Mouse (Mus musculus): ENCODE measurements around the gene Rfx8. TPM values are rescaled to one million over a fixed set of nuclear protein-coding genes. Genes with fewer than 3 reads are reported as not detected.
A peak's percentile ranks its signal among the peaks of the same experiment; 100 is the strongest.
"Not testable (repeated sequence)": the region's sequence is repeated elsewhere in the genome, so short reads cannot be mapped to it uniquely, and the experiment has no call there.

The Rfx8 gene
- polyA plus RNA-seq, 1 experiment: 0.26 TPM

DNA sequence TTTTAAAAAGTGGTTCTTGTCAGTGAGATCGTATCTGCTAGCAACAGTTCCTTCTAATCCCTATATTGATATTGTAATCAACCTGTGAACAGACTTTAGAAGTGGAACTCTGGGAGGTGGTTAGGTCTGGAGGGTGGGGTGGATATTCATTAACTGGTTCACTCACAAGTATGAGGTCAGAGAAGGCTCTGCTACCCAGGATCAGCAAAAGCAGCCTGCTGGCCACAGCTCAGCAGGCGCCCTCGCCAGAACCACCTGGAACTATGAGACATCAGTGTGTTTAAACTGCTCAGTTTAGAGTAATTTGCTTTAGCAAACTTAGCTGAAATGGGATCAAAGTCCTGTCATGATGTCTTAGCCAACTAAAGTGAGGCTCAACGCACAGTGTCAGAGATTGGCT, 25.6 kb downstream of the Rfx8 start:
- no peak for DNase-seq (ENCODE audit: extremely low spot score in 1 of 2, low spot score in 1 of 2)

DNA sequence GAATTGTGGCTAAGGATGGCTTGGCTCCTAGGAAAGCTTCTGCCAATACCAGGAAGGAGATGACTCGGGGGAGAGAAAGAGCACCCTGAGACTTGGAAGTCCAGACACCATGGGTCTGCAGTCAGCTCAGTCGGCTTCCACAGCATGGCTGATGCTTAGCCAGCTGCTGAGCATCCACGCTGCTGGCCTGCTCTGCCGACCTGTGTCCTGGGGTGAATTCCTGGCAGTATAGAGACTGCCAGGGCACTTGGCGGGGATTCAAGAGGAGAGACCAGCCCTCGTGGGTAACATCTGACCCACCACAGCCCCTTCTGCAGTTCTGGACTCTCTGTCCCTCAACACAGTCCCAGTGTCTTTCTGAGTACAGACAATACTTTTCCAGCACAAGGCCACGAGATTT, 26.0 kb downstream of the Rfx8 start:
- no peak for DNase-seq (ENCODE audit: extremely low spot score in 1 of 2, low spot score in 1 of 2)

DNA sequence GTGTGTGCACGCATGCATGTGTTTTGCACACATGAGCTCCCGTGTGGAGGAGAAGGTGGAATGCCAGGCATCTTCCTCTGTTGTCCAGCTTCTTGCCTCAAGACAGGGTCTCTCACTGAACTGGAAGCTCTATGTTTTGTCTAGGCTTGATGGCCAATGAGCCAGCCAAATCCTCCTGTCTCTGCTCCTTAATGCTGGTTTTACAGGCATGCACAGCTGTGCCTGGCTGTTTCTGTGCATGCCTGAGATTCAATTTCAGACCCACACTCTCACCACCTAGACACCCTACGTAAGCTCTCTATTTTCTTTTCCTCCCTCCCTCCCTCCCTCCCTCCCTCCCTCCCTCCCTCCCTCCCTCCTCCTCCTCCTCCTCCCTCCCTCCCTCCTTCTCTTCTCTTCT, 28.8 kb downstream of the Rfx8 start:
- DNase-seq (ENCODE audit: extremely low spot score in 1 of 2, low spot score in 1 of 2): no peak

DNA sequence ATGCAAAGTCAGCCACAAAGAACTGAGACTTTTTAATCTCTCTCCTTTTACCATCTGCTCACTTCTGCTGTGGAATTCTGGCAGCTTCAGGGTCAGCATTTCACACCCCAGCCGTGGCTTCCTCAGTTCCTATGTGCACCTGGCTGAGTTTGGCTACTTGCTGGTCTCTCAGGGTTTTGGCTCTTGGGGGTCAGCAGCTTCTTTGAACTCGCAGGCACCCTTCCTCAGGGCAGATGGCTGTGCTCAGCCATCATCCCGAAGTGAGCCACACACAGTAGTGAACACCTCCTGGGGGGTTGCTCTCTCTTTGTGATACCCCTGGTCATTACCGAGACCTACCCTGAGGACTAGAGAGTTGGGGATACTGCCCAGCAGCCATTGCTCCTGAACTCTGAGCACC, 29.7 kb downstream of the Rfx8 start:
- no peak for DNase-seq (ENCODE audit: extremely low spot score in 1 of 2, low spot score in 1 of 2)

DNA sequence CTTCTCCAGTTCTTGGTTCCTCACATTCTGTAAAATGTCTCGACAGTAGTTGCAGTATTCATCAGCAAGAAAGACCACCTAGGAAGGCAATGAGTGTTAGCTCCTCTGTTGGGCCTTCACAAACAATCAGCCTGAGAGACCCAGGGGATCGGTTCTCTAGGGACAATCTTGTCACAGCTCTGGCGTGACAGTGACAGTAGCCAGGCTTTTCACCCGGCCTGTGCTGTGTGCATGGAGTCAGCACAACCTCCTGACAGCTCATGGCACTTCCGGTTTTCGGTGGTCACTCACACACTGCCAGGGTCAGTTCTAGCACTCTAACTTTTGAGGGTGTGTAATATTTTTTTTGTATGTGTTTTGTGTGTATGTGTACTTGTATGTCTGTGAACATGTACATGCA, 32.2 kb downstream of the Rfx8 start:
- no peak for DNase-seq (ENCODE audit: extremely low spot score in 1 of 2, low spot score in 1 of 2)

GRCm38 (mm10) chr1:39687279-39687678, 33.5 kb downstream of the Rfx8 start:
- DNase-seq (ENCODE audit: extremely low spot score in 1 of 2, low spot score in 1 of 2): no peak

GRCm38 (mm10) chr1:39685841-39686240, 35.0 kb downstream of the Rfx8 start:
- peak; percentile 52 to 91 for DNase-seq (ENCODE audit: extremely low spot score in 1 of 2, low spot score in 1 of 2)

DNA sequence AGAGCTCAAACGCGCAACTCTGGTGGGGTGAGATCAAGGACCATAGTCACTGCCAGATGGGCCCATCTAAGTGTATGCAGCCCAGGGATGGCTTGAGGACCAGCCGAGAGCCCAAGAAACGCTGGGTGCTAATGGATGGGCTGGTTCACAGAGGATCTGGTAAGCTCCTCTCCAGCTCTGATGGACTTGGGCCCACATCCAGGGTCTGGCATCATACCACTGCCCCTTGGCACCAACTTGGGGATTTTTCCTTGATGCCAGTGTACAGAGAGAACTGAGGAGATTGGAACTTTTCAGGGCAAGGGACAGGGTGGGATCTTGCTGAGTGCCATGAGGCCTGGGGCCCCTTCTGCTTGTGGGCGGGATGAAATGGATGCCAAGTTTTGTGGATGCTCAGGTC, 39.2 kb downstream of the Rfx8 start:
- DNase-seq (ENCODE audit: extremely low spot score in 1 of 2, low spot score in 1 of 2): no peak

GRCm38 (mm10) chr1:39680546-39680945, 40.3 kb downstream of the Rfx8 start:
- DNase-seq (ENCODE audit: extremely low spot score in 1 of 2, low spot score in 1 of 2): no peak

DNA sequence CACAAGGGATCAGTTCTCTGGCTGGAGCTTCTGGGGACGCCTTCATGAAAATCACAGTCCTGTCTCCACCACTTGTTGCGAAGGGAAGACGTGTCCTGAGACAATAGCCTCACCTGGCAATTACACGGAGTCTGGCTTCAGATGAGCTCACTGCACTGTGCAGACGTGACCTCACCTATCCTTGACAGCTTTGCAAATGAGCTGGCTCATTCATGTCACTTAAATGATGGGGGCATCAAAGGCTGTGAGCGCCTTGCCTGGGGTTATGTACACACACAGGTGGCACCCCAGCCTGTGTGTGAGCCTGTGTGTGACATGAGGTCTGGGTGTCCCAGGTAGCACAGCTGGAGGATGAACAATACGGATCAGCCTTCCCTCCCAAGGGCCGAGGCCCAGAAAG, 41.9 kb downstream of the Rfx8 start:
- no peak for DNase-seq (ENCODE audit: extremely low spot score in 1 of 2, low spot score in 1 of 2)

- DNase-seq (ENCODE audit: extremely low spot score in 1 of 2, low spot score in 1 of 2): peak; percentile 31 to 70
These were observed 44.4 kb downstream of the Rfx8 start for GRCm38 (mm10) chr1:39676221-39676876.

- DNase-seq (ENCODE audit: extremely low spot score in 1 of 2, low spot score in 1 of 2): no peak
These were observed 48.3 kb downstream of the Rfx8 start for GRCm38 (mm10) chr1:39672362-39673105.

- DNase-seq (ENCODE audit: extremely low spot score in 1 of 2, low spot score in 1 of 2): no peak
These were observed 50.4 kb downstream of the Rfx8 start for GRCm38 (mm10) chr1:39670211-39670935.

GRCm38 (mm10) chr1:39666751-39667252, 54.0 kb downstream of the Rfx8 start:
- DNase-seq (ENCODE audit: extremely low spot score in 1 of 2, low spot score in 1 of 2): no peak

DNA sequence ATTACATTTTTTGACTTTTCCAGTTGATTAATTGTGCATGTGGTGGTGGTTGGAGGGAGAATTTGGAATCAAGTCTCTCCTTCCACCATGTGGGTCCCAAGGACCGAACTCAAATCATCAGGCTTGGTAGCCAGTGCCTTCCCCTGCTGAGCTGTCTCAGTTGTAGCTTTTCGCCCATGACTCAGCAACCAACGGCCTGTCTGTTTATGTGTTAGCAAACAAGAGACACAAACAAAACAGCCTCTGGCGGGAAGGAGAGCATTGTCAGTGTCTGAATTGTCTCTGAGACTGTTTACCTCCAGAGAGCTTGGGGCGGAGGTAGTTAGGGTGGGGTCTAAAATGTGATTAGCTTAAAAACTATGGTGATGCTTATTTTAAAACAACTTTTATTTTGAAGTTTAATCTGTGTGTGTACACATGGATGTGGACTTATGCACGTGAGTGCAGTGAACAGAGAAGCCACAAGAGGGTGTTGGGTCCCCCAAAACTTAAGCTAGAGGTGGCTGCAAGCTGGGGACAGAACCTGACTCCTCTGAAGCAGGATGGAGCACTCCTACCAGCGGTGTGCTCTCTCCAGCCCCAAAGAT, 56.7 kb downstream of the Rfx8 start:
- DNase-seq (ENCODE audit: extremely low spot score in 1 of 2, low spot score in 1 of 2): no peak

DNA sequence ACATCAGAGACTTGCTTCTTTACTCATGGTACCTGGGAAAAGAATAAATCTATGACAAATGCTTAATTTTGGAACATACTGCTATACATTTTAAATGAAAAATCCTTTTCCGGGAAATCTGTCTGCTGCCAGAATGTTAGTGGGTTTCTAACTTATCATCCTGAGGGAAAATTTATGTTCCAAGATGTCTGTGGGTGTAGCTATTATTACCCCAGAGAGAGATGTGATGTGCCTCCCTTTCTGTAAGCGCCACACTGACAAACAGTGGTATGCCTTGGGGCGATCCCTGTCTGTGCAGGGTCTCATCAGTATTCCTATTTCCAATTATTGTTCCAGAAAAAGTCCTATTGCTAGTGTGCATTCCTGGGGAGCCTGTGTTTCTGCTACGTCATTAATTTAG, 57.7 kb downstream of the Rfx8 start:
- peak in 1 of 2 experiments; percentile 52 for DNase-seq (ENCODE audit: extremely low spot score in 1 of 2, low spot score in 1 of 2)

- no peak for DNase-seq (ENCODE audit: extremely low spot score in 1 of 2, low spot score in 1 of 2)
These were observed 63.7 kb downstream of the Rfx8 start for GRCm38 (mm10) chr1:39656976-39657529.

DNA sequence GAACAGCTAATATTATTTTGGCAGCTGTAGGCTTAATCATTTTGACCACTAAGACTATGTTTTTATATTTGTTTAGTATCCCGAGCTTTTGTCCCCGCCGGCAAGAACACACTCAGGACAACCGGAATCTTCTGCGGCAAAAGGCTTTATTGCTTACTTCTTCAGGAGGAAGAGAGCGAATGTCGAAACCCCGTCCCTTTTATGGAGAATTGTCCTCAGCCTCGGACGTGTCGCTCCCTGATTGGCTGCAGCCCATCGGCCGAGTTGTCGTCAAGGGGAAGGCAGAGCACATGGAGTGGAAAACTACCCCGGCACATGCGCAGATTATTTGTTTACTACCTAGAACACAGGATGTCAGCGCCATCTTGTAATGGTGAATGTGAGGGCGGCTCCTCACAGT, 65.9 kb downstream of the Rfx8 start:
- not testable (repeated sequence) for DNase-seq (ENCODE audit: extremely low spot score in 1 of 2, low spot score in 1 of 2)

GRCm38 (mm10) chr1:39653028-39653427, 67.8 kb downstream of the Rfx8 start:
- no peak for DNase-seq (ENCODE audit: extremely low spot score in 1 of 2, low spot score in 1 of 2)

DNA sequence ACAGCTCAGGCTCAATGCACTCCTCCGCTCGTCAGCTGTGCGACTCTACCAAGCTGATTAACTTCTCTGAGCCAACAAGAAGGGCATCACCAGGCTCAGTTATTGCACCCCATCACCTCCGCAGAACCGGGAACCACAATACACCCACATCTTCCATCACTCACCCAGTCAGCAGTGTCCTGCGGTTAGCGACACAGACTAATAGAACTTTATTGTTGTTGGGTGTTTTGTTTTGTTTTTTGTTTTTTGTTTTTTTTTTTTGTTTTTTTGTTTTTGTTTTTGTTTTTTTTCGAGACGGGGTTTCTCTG, 69.6 kb downstream of the Rfx8 start, which contains the start of gene Creg2:
Gene Creg2, minus strand, starts transcription at position 234 of the 308 bp plus-strand sequence.
- DNase-seq (ENCODE audit: extremely low spot score in 1 of 2, low spot score in 1 of 2): peak; percentile 69 to 78

All from frontal cortex, adult 2 months (tissue).